In genomic region chr19:10298268-10298667, GRCm38 (mm10) we compare ENCODE assay signal across 21 mouse cellular contexts. TPM values are rescaled to one million over a fixed set of nuclear protein-coding genes. Genes with fewer than 3 reads are reported as not detected.
"Had no signal": no experiment of that assay in that cellular context is flagged by ENCODE, and none has a peak within 500 bp of the region (broad histone marks: within the 10 kb centered on the region; RNA-seq: fewer than 3 reads in every experiment).

No protein-coding gene starts in this region.

- ATAC-seq: intestine, embryonic 15.5 days; liver, postnatal 0 days; midbrain, embryonic 13.5 days; midbrain, embryonic 16.5 days had no signal

- H3K36me3 ChIP-seq: intestine, embryonic 15.5 days; limb, embryonic 12.5 days; limb, embryonic 15.5 days; midbrain, embryonic 10.5 days; midbrain, embryonic 13.5 days; neural tube, embryonic 13.5 days had no signal

- H3K9me3 ChIP-seq: intestine, embryonic 15.5 days; limb, embryonic 12.5 days; limb, embryonic 15.5 days; megakaryocyte, embryonic 14.5 days; midbrain, embryonic 10.5 days; midbrain, embryonic 13.5 days; neural tube, embryonic 13.5 days had no signal

- H3K27me3 ChIP-seq: intestine, embryonic 15.5 days; midbrain, embryonic 13.5 days had no signal

- H3K4me3 ChIP-seq: intestine, embryonic 15.5 days; limb, embryonic 12.5 days; limb, embryonic 15.5 days; megakaryocyte, embryonic 14.5 days; midbrain, embryonic 10.5 days; midbrain, embryonic 13.5 days; myocyte; neural tube, embryonic 13.5 days had no signal

- H3K27ac ChIP-seq: limb, embryonic 12.5 days; liver, embryonic 14.5 days; midbrain, embryonic 10.5 days; midbrain, embryonic 13.5 days; neural tube, embryonic 13.5 days had no signal

- DNase-seq: kidney, adult 2 months; kidney, postnatal 10 days; kidney, postnatal 36 days; liver, postnatal 0 days; retina, postnatal 1 day; right cerebral cortex, postnatal 25 days; spleen, adult 18-20 months; thymus, postnatal 25 days had no signal

- H3K9ac ChIP-seq: intestine, embryonic 15.5 days; limb, embryonic 12.5 days; limb, embryonic 15.5 days; liver, embryonic 14.5 days; liver, postnatal 0 days; midbrain, embryonic 13.5 days; neural tube, embryonic 13.5 days had no signal

- H3K4me2 ChIP-seq: intestine, embryonic 15.5 days; limb, embryonic 12.5 days; limb, embryonic 15.5 days; liver, embryonic 11.5 days; midbrain, embryonic 13.5 days; neural tube, embryonic 13.5 days had no signal

RNA-seq across cellular contexts. Expression of gene Dagla, which starts 6.4 kb away (rescaled TPM):
- total RNA-seq: monocyte, adult 5-6 weeks; neutrophil, adult 5-6 weeks had no signal

RNA-seq across cellular contexts. Expression of gene Myrf, which starts 57.7 kb away (rescaled TPM):
- total RNA-seq: monocyte, adult 5-6 weeks; neutrophil, adult 5-6 weeks had no signal
